Mouse (Mus musculus) liver, embryonic 11.5 days (tissue): Measurements from ENCODE around the gene Foxc1. TPM values are rescaled to one million over a fixed set of nuclear protein-coding genes. Genes with fewer than 3 reads are reported as not detected.

Experiments
- ATAC-seq: fragments of 200-750 bp; cut with Nextera tagmentation; replicated peaks from 2 replicates; pipeline ENCODE4 v1.8.0; 2017; ENCODE audit warnings: moderate number of reproducible peaks, mild to moderate bottlenecking, moderate TSS enrichment, moderate library complexity; ENCODE audit not compliant: low FRiP score
- DNase-seq: peaks from one replicate; pipeline ENCODE4 v3.0.0-alpha.2; 2017; ENCODE audit warnings: low spot score
- H3K27ac ChIP-seq: fragments of 300-500 bp; sonication (generic); 2 replicates; pipeline ENCODE4 v1.5.1; 2014; ENCODE audit warnings: mild to moderate bottlenecking, low read depth, low read length, control low read depth
- H3K27me3 ChIP-seq: fragments of 300-500 bp; sonication (generic); replicated peaks from 2 replicates; pipeline ENCODE4 v1.6.1; 2014; ENCODE audit warnings: low read length, mixed read lengths; ENCODE audit not compliant: control insufficient read depth, insufficient read depth
- H3K36me3 ChIP-seq: fragments of 300-500 bp; sonication (generic); 2 replicates; pipeline ENCODE4 v1.6.1; 2014; ENCODE audit warnings: mild to moderate bottlenecking, low read length, moderate library complexity, mixed read lengths; ENCODE audit not compliant: control insufficient read depth, insufficient read depth
- H3K4me1 ChIP-seq: fragments of 300-500 bp; sonication (generic); replicated peaks from 2 replicates; pipeline ENCODE4 v1.6.1; 2014; ENCODE audit warnings: low read length, mixed read lengths; ENCODE audit not compliant: control insufficient read depth, insufficient read depth
- H3K4me2 ChIP-seq: fragments of 300-500 bp; sonication (generic); 2 replicates; pipeline ENCODE4 v1.6.1; 2014; ENCODE audit warnings: mild to moderate bottlenecking, control low read depth, moderate library complexity
- H3K4me3 ChIP-seq: fragments of 300-500 bp; sonication (generic); 2 replicates; pipeline ENCODE4 v1.5.1; 2014; ENCODE audit warnings: low read depth, low read length, control low read depth
- H3K9ac ChIP-seq: fragments of 300-500 bp; sonication (generic); 2 replicates; pipeline ENCODE4 v1.6.1; 2014; ENCODE audit warnings: low read depth, low read length, control low read depth
- H3K9me3 ChIP-seq: fragments of 300-500 bp; sonication (generic); 2 replicates; pipeline ENCODE4 v1.6.1; 2016; ENCODE audit warnings: low read length, inconsistent platforms, mixed read lengths; ENCODE audit not compliant: control insufficient read depth
- WGBS: fragments of 180-500 bp; shearing (Covaris S2); extraction: QIAGEN DNeasy Blood & Tissue Kit; methylation state at CpG from one replicate; pipeline ENCODE4 v1.1.7; 2014; 5-methylcytosine and 5-hydroxymethylcytosine counted together
- polyA plus RNA-seq: library from polyadenylated mRNA; unstranded; fragments of >200 nt; fragmentation: Nextera tagmentation; extraction: Ambion mirVana; gene quantifications from 2 replicates; pipeline ENCODE4 v1.2.1, GENCODE M21; 2014

Gene Foxc1
- polyA plus RNA-seq, 1 experiment from 2014 or later: 0.47 TPM

DNA sequence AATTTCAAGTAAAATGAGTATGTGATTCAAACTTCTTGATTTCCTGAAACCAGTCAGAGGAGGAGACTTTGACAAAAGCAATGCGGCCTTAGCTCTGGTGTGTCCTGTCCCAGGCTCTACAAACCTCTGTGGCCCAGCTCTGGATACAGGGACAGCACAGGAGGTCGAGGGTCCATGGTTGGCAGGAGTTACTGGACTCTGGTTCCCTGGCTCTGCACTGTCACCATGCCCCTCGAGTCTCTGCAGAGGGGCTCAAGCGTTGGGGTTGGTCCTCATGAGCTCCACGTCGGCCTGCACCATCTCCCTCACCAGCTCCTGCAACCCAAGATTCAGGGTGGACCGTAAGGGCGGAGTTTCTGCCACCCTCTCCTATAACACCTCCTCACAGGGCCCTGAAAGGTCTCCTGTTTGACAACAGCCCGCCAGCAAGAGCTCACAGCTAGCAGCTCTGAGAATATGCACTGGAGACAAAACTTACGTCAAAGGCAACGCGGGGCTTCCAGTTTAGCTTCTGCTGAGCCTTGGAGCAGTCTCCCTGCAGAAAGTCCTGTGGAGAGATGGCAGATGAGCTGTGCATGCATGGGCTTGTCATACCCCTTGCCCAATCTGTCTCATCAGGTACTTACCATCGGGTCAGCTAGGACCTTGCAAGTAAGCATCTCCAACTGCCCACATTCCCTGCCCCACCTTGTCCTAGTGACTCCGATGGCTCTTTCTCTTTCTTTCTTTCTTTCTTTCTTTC is 13.4 kb downstream of the Foxc1 start:
- WGBS: 45% methylated on average over 14 of the region's 14 CpGs
- H3K9ac ChIP-seq: no peak overlapping the region
- no peak overlapping the region for H3K4me3 ChIP-seq
- H3K27me3 ChIP-seq: peaks cover 38% of the 10 kb centered on the region
- no peak overlapping the region for H3K27ac ChIP-seq
- ATAC-seq: no peak
- peaks cover 3% of the 10 kb centered on the region; the same call in 1 of the 2 replicates for H3K4me1 ChIP-seq
- no peak for DNase-seq
- no peaks in the 10 kb centered on the region for H3K36me3 ChIP-seq
- no peaks in the 10 kb centered on the region for H3K9me3 ChIP-seq
- no peak overlapping the region for H3K4me2 ChIP-seq

DNA sequence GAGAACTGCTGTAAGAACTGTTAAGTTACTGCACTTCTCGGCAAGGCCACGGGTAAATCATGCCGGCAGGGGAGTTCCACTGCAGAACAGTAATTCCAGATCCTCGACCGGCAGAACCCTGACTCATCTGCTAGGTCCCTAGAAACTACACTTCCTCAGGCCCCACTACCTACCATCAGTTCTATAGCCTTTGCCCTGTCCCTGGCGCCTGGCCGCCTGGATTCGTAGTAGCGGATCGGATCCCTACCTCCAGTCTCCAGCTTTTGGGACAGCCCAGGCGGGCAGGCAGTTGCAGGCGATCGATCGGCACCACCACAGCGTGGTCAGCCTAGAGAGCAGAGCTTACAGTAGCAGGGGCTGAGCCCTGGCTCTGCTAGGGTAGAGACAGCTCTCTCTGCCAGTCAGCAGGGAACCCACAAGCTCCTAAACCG is 14.2 kb downstream of the Foxc1 start:
- Histone ChIP-seq H3K9ac (no peak overlapping the region), H3K4me3 (peak overlapping the region; percentile 26; the same call in 1 of the 2 replicates), H3K36me3 (no peaks in the 10 kb centered on the region), H3K27ac (no peak overlapping the region), H3K27me3 (peaks cover 31% of the 10 kb centered on the region), H3K9me3 (no peaks in the 10 kb centered on the region), H3K4me1 (peaks cover 3% of the 10 kb centered on the region; the same call in 1 of the 2 replicates), H3K4me2 (peak overlapping the region; percentile 57)
- ATAC-seq (peak; percentile 81), DNase-seq (peak; percentile 65)
- WGBS: 11% methylated on average over 16 of the region's 16 CpGs

DNA sequence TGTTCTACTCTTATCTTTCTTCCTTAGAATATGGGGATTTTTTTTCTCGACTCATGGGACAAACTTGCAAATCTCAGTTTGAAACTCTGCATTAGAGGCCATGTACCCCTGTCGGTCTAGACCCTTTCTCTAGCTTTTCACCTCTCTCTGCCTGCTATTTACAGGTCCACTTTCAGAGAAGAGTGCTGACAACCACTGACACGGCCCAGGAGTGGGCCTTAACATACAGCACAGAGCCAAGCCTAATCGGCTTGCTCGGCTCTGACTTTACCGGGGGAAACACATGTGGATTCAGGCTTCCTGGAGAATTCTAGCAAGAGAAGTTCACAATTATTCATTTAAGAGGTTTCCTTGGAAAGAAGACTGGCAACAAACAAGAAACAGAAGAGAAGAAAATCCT is 14.6 kb downstream of the Foxc1 start:
- Histone ChIP-seq H3K4me3 (peak overlapping the region; percentile 26; the same call in 1 of the 2 replicates), H3K9ac (no peak overlapping the region), H3K4me2 (peak overlapping the region; percentile 57), H3K9me3 (no peaks in the 10 kb centered on the region), H3K27ac (no peak overlapping the region), H3K27me3 (peaks cover 28% of the 10 kb centered on the region), H3K4me1 (peaks cover 3% of the 10 kb centered on the region; the same call in 1 of the 2 replicates), H3K36me3 (no peaks in the 10 kb centered on the region)
- ATAC-seq: no peak
- WGBS: 22% methylated on average over 6 of the region's 6 CpGs
- no peak for DNase-seq

DNA sequence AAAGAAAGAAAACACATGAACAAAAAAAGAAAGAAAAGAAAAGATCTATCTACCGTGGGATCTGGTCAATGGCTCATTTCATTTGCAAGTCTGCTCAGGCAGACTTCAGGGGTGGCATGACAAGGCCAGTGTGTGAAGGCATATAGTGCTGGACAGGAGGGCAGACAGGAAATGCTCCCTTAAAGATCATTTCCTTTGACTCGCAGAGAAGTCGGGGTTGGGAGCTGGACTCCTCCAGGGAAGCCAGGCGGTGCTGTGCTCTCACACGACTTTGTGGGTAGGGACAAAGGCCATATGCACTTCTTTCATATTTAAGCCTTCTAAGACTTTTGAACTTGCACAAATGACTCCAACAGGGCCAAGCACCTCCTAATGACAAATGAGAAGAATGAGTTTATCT is 16.9 kb downstream of the Foxc1 start:
- H3K27ac ChIP-seq: no peak overlapping the region
- peaks cover 12% of the 10 kb centered on the region for H3K27me3 ChIP-seq
- no peak overlapping the region for H3K9ac ChIP-seq
- 0 out of 2 replicates have a peak, but pooled peaks cover 3% of the 10 kb centered on the region for H3K4me1 ChIP-seq
- no peaks in the 10 kb centered on the region for H3K36me3 ChIP-seq
- no peak overlapping the region for H3K4me3 ChIP-seq
- 31% methylated on average over 5 of the region's 5 CpGs for WGBS
- ATAC-seq (no peak), DNase-seq (no peak)
- H3K4me2 ChIP-seq: no peak overlapping the region
- no peaks in the 10 kb centered on the region for H3K9me3 ChIP-seq

DNA sequence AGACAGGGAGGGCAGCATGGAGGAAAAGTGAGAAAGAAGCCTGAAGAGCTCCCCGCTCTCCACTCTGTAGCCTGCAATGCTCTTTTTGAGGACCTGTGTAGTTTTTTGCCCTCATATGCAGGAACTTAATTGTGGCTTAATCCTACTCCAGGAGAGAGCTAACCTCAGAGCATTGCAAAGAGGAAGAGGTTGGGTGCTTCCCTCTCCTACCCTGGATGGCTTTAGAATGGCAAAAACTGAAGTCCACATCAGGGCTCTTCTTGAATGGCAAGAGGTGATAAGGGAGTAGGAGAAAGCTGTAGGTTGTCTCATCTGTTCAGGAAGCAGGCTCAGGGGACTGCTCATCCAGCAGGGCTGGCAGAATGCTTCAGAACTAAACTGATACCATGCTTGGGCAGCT is 18.7 kb downstream of the Foxc1 start:
- Histone ChIP-seq H3K27ac (no peak overlapping the region), H3K36me3 (no peaks in the 10 kb centered on the region), H3K4me1 (no peaks in the 10 kb centered on the region), H3K9me3 (no peaks in the 10 kb centered on the region), H3K9ac (no peak overlapping the region), H3K4me2 (no peak overlapping the region), H3K4me3 (no peak overlapping the region), H3K27me3 (peaks cover 6% of the 10 kb centered on the region)
- ATAC-seq (no peak), DNase-seq (no peak)
- WGBS: 84% methylated on average over 1 of the region's 1 CpGs

DNA sequence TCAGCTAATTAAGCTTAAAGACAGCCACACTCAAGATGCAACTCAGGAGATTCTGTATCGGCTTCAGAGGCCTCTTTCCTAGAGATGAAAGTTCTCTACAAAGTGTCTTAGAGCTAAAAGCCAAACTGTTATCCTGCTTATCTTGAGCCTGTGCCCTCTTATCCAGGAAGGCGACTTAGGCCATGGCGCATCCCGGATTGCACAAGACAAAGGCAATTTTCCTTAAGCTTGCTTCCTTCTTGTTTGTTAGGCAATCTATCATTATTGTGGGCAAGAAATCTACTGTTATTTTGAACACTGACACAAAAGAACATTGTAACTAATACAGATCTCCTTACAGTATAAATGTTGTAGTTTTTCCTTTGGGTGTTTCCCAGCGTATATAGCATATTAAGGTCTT is 20.7 kb downstream of the Foxc1 start:
- H3K9me3 ChIP-seq: no peaks in the 10 kb centered on the region
- DNase-seq: no peak
- no peak overlapping the region for H3K4me2 ChIP-seq
- no peak overlapping the region for H3K4me3 ChIP-seq
- H3K36me3 ChIP-seq: no peaks in the 10 kb centered on the region
- H3K27me3 ChIP-seq: peaks cover 1% of the 10 kb centered on the region; the same call in 1 of the 2 replicates
- H3K9ac ChIP-seq: no peak overlapping the region
- ATAC-seq: no peak
- 62% methylated on average over 5 of the region's 5 CpGs for WGBS
- H3K27ac ChIP-seq: no peak overlapping the region
- no peaks in the 10 kb centered on the region for H3K4me1 ChIP-seq

DNA sequence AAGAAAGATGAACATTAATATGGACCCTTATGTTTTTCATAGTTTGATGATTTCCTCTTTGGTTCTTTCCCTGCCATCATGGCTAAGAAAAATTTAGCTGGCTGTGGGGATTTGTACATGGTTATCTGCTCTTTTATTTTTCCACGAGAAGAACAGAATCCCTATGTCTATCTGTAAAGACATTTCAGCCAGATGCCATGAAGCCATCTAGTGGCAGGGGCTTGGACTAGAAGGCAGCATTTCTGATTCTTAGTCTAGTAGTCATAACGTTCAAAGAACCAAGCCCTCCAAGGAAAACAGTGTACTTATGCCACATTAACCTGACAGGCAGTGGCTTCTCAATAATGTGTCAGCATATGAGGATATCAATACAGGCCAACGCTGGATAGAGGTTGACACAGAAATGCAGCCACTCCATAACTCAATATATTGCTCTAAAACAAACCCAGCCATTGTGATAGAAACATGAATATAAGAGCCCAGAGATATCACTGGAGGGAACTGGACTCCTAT is 21.4 kb downstream of the Foxc1 start:
- no peak for DNase-seq
- Histone ChIP-seq H3K27ac (no peak overlapping the region), H3K4me3 (no peak overlapping the region), H3K4me2 (no peak overlapping the region), H3K9ac (no peak overlapping the region), H3K36me3 (no peaks in the 10 kb centered on the region), H3K4me1 (no peaks in the 10 kb centered on the region), H3K27me3 (no peaks in the 10 kb centered on the region), H3K9me3 (no peaks in the 10 kb centered on the region)
- ATAC-seq: no peak
- 46% methylated on average over 3 of the region's 3 CpGs for WGBS

DNA sequence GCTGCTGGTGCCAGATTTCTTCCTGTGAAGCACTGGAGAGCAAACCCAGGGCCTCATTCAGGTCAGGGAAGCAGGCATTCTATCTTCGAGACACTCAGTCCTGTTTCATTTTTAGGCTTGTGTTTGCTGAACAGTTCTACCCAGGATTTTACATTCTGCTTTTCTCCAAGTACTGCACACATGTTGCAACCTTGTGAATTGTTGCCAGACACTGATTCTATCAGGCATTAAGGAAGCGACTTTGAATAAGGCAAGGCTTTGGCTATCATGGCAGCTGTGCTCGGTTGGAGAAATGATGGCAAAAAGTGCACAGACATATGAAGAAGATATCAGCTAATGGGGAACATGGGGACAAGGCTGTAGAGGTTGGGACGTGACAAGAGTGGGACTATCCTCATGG is 22.0 kb downstream of the Foxc1 start:
- no peaks in the 10 kb centered on the region for H3K9me3 ChIP-seq
- H3K36me3 ChIP-seq: no peaks in the 10 kb centered on the region
- no peak for DNase-seq
- ATAC-seq: no peak
- no peak overlapping the region for H3K4me3 ChIP-seq
- 79% methylated on average over 4 of the region's 4 CpGs for WGBS
- H3K4me1 ChIP-seq: no peaks in the 10 kb centered on the region
- no peak overlapping the region for H3K4me2 ChIP-seq
- H3K9ac ChIP-seq: no peak overlapping the region
- no peak overlapping the region for H3K27ac ChIP-seq
- H3K27me3 ChIP-seq: no peaks in the 10 kb centered on the region

DNA sequence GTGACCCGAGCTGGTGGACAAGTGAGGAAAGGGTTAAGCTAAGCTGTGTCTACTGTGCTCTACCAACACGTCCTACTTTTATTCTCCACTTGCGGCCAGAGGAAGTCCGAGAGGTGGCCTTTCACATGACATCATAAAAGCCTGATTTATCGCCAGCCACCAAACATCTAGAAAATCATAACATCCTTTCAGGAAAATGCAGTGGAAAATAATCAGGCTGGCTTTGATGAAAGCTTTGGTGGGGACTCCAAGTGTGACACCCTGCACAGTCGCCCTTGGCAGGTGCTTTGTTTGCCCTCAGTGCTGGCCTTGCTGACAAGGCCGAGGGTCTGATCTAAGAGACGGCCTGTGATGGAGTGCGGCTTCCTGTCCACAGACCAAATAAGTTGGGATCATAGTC is 23.9 kb downstream of the Foxc1 start:
- Histone ChIP-seq H3K9ac (no peak overlapping the region), H3K27me3 (no peaks in the 10 kb centered on the region), H3K4me1 (no peaks in the 10 kb centered on the region), H3K36me3 (no peaks in the 10 kb centered on the region), H3K9me3 (no peaks in the 10 kb centered on the region), H3K27ac (no peak overlapping the region), H3K4me3 (no peak overlapping the region), H3K4me2 (no peak overlapping the region)
- 61% methylated on average over 9 of the region's 9 CpGs for whole genome bisulfite sequencing
- no peak for DNase-seq
- no peak for ATAC-seq
